Mouse (Mus musculus) lung, postnatal 0 days (tissue): ENCODE results near the gene Tmem163.

Experiments used
- CTCF ChIP-seq: IDR thresholded peaks from 2 replicates; pipeline ENCODE4 v1.5.1; 2016; ENCODE audit warnings: antibody characterized with exemption, mild to moderate bottlenecking
- EP300 ChIP-seq: IDR thresholded peaks from 2 replicates; pipeline ENCODE4 v1.6.1; 2016; ENCODE audit warnings: antibody characterized with exemption, mild to moderate bottlenecking, control low read depth

- TF ChIP-seq CTCF (no peak), EP300 (no peak)
These were observed 102.3 kb downstream of the Tmem163 start for GRCm38 (mm10) chr1:127577083-127577482.
